Mouse (Mus musculus) heart, postnatal 10 days (tissue): ENCODE results near the gene Olfr1467. TPM values are rescaled to one million over a fixed set of nuclear protein-coding genes. Genes with fewer than 3 reads are reported as not detected.

Experiments
- DNase-seq, 2 experiments: peaks; one replicate each; pipeline ENCODE4 v3.0.0; 2021
- intact Hi-C: fragments of 180-260 bp; cut with DNase I; formaldehyde crosslinking; loops from one replicate; pipeline ENCODE4 v1.15.1; 2025
- total RNA-seq, 2 experiments: library from RNA; stranded (reverse); gene quantifications; 2 replicates each; pipeline ENCODE4 v1.2.3; 2021

The Olfr1467 gene
- not detected for total RNA-seq

DNA sequence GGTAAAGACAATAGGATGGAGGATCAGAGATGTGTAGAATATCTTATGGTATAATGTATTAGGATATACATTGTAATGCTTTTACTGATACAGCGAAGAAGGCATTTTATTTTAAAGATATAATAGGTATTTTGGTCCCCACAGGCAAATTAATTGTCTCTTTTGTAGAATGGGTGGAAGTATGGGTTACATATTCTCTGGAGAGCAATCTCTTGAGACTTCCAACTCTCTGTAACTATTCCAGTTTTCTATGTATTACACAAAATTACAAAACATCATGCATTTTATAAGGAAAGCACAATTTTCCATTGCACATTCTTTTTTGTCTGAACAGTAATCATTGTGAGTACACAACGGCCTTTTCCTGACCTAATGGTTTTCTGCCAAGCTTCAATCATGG, at the start of gene Olfr1467:
Gene Olfr1467 (plus strand): TSS at position 301 of the 400 bp plus-strand sequence.
- DNase-seq: no peak
- intact Hi-C loops: no loop called here

DNA sequence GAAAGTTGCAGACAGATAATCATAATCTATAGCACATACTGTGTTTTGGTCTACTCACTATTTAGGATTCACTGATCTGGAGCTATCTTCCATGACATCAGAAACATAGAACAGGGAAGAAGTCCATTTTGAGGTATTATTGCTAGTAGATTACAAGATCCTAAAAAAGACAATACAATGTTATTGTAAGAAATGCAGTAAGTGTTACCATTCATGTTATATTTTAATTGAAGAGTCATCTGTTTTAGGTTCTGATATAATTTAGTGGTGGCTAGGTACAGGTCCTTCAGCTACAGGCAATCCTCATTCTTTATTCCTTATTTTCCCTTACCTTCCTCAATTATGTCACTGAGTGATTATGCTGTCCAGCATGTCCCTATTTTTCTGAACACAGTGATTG, 46.6 kb upstream of the Olfr1467 start, which contains the start of gene Olfr1465:
Gene Olfr1465 (minus strand): TSS at position 101 of the 400 bp plus-strand sequence.
- no peak for DNase-seq
- intact Hi-C loops: loop anchor here (1.0 kb wide), 1 partner anchor 32 kb away; no protein-coding TSS in a partner anchor

DNA sequence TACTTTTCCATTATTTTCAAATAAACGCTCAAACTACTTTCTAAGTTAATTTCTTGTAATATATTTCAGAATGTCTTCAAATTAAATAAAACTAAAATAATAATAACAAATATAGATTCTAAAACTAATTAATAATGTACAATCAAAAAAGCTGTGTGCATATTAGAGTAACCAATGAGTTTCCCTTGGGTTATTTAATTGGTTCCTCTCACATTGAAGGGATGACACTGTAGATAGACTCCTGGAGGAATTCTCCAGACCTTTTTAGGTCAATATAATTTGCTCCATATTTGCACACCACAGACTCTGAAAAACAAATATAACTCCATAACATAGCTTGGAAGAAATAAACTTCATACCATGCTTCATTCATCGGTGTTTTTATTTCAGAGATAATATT, 23.5 kb upstream of the Olfr1467 start, which contains the start of gene Olfr1466:
Gene Olfr1466 (plus strand): TSS at position 301 of the 400 bp plus-strand sequence.
- intact Hi-C loops: no loop called here
- no peak for DNase-seq

DNA sequence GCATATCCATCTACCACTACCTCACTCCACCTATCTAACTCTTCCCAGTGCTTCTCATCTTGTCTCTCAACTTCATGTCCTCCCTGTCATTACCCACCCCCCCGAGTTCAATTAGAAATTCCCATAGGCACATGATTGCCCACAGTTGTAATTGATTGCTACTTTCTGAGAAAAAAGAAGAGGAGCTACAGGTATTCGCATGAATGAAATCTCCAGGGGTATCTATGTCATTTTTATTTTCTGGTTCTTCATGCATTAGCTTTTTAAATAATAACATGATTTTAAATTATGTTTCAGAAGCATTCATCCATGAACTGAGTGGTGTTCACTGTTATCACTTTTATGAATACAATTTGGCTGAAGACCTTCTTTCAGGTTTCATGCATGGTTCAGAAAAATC, 45.5 kb downstream of the Olfr1467 start, which contains the start of gene Olfr1469:
Gene Olfr1469 (plus strand): TSS at position 301 of the 400 bp plus-strand sequence.
- DNase-seq: no peak
- intact Hi-C loops: no loop called here

Other genes starting within 250 kb of the Olfr1467 start
- under 1 TPM; 0.02 to 0.05 TPM for gene Olfr1459, start 212.7 kb upstream of the Olfr1467 start, total RNA-seq
- not detected for gene Olfr1461, start 199.2 kb upstream of the Olfr1467 start, total RNA-seq
- not detected for gene Olfr1462, start 176.5 kb upstream of the Olfr1467 start, total RNA-seq
- gene Olfr1463, start 130.9 kb upstream of the Olfr1467 start, total RNA-seq: not detected
- not detected for gene Olfr1465, start 46.7 kb upstream of the Olfr1467 start, total RNA-seq
- gene Olfr1466, start 23.4 kb upstream of the Olfr1467 start, total RNA-seq: not detected
- not detected for gene Olfr1469, start 45.6 kb downstream of the Olfr1467 start, total RNA-seq
- not detected for gene Olfr1471, start 81.2 kb downstream of the Olfr1467 start, total RNA-seq
- gene Olfr1472, start 93.8 kb downstream of the Olfr1467 start, total RNA-seq: not detected
- gene Olfr1474, start 107.3 kb downstream of the Olfr1467 start, total RNA-seq: not detected
- not detected for gene Olfr1475, start 118.0 kb downstream of the Olfr1467 start, total RNA-seq
- gene Olfr1477, start 138.3 kb downstream of the Olfr1467 start, total RNA-seq: not detected
- not detected for gene Olfr1480, start 165.7 kb downstream of the Olfr1467 start, total RNA-seq
- not detected for gene Olfr1484, start 221.3 kb downstream of the Olfr1467 start, total RNA-seq